Mouse (Mus musculus) ES-Bruce4 (cell line): ENCODE results near the gene Parpbp. TPM values are rescaled to one million over a fixed set of nuclear protein-coding genes. Genes with fewer than 3 reads are reported as not detected.
A peak's percentile ranks its signal among the peaks of the same experiment; 100 is the strongest.

ENCODE experiments used
- H3K27ac ChIP-seq: 2 replicates; pipeline ENCODE4 v1.5.1; 2012; ENCODE audit warnings: low read length, inconsistent platforms; ENCODE audit not compliant: insufficient read depth
- H3K27me3 ChIP-seq: 2 replicates; pipeline ENCODE4 v1.6.1; 2012; ENCODE audit warnings: mild to moderate bottlenecking, low read length, inconsistent platforms; ENCODE audit not compliant: control insufficient read depth, poor library complexity, insufficient read depth, severe bottlenecking
- H3K36me3 ChIP-seq: 2 replicates; pipeline ENCODE4 v1.6.1; 2012; ENCODE audit warnings: inconsistent platforms, mild to moderate bottlenecking, low read length, moderate library complexity; ENCODE audit not compliant: control insufficient read depth, poor library complexity, insufficient read depth, severe bottlenecking
- H3K4me1 ChIP-seq: one replicate; pipeline ENCODE4 v1.8.1; 2011; ENCODE audit warnings: low read length; ENCODE audit not compliant: control insufficient read depth, insufficient read depth
- H3K4me3 ChIP-seq: 2 replicates; pipeline ENCODE4 v1.5.1; 2011; ENCODE audit warnings: low read depth, mild to moderate bottlenecking, low read length
- H3K9ac ChIP-seq: 2 replicates; pipeline ENCODE4 v1.6.1; 2012; ENCODE audit warnings: low read depth, mild to moderate bottlenecking, inconsistent platforms; ENCODE audit not compliant: poor library complexity, severe bottlenecking
- H3K9me3 ChIP-seq: replicated peaks from 2 replicates; pipeline ENCODE4 v1.6.1; 2012; ENCODE audit warnings: mild to moderate bottlenecking, low read length, inconsistent platforms; ENCODE audit not compliant: control insufficient read depth, poor library complexity, insufficient read depth, severe bottlenecking
- CTCF ChIP-seq: IDR thresholded peaks from one replicate; pipeline ENCODE4 v1.8.1; 2011; ENCODE audit warnings: low read depth, low read length
- EP300 ChIP-seq: IDR thresholded peaks from 2 replicates; pipeline ENCODE4 v1.6.1; 2011; ENCODE audit warnings: low read depth, low read length; ENCODE audit not compliant: insufficient read depth
- POLR2A ChIP-seq: IDR thresholded peaks from one replicate; pipeline ENCODE4 v1.8.1; 2011; ENCODE audit warnings: low read length; ENCODE audit not compliant: insufficient read depth
- polyA plus RNA-seq: library from polyadenylated mRNA; stranded (reverse); fragments of >200 nt; gene quantifications from 2 replicates; pipeline ENCODE4 v1.2.4, GENCODE M21; 2011; ENCODE audit warnings: low read depth; ENCODE audit not compliant: missing spikeins, insufficient read depth, insufficient read length

Gene Parpbp
- 30.6 and 38.3 TPM in 2 replicates for polyA plus RNA-seq

DNA sequence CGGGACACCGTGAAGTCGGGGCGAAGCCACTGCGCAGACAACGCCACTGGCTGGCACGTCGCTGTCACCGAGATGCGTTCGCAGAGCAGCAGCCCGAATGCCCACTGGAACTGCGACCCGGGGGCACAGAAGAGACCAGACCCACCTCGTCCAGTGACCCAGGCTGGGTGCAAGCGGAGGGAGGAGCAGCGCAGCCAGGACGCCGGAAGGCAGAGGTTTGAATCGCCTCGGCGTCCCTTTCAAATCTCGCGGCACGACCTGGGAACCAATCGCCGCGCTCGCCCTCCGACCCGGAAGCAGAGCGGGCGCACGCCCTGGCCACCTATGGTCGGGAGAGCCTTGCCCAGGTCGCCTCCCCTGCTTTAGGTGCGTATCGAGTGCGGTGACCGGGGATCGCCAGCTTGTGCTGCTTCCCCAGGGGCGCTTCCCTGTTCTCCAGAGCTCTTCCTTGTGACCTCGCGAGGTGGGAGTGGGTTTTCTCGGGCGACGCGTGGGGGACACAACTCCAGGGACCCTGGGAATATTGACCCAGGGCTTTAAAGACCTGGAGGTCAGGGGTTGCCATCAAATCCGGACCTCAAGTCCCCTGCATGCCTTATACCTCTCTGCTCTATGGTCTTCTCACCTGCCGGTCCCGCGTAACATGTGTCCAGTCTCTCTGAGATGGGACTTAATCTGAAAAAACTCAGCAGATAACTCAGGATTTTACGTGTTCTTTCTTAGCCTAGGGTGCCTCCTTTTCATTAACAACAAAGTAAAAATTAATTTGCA lies at the start of gene Parpbp, which contains the start of gene Nup37:
TSS of gene Parpbp (minus strand) at position 235 of the 771 bp plus-strand sequence.
TSS of gene Nup37 (plus strand) at position 286 of the 771 bp plus-strand sequence.
- H3K27me3 ChIP-seq = no peaks in the 10 kb centered on the region
- no peaks in the 10 kb centered on the region for H3K4me1 ChIP-seq
- H3K4me3 ChIP-seq = peak within 1 kb of the TSS; percentile 95
- H3K9me3 ChIP-seq = no peaks in the 10 kb centered on the region
- peak within 1 kb of the TSS; percentile 78 for H3K9ac ChIP-seq
- H3K27ac ChIP-seq = no peak within 1 kb of the TSS
- TF ChIP-seq CTCF (no peak), EP300 (no peak), POLR2A (peak; percentile 74)
- H3K36me3 ChIP-seq = peaks cover 30% of the 10 kb centered on the region

- no peaks in the 10 kb centered on the region for H3K27me3 ChIP-seq
Measured at GRCm38 (mm10) chr10:88167438-88168077, 20.8 kb upstream of the Parpbp start.

DNA sequence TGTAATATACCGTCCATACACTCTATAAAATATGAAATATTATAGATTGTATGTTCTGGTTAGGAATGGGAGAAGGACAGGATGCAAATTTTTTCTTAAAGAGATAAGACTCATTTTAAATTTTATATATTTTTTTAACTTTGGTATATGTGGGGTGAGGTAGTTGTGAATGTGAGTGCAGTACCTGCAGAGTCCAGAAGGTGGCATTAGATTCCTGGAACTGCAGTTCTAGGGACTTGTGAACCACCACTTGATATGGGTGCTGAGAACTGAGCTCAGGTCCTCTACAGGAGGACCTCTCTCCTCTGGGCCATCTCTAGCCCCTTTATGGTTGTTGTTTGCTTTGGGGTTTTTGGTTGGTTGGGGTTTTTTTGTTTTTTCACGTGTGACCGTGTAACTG lies 19.4 kb upstream of the Parpbp start:
- no peak overlapping the region for H3K4me3 ChIP-seq
- peaks cover 5% of the 10 kb centered on the region for H3K36me3 ChIP-seq
- H3K4me1 ChIP-seq = no peaks in the 10 kb centered on the region
- H3K9me3 ChIP-seq = no peaks in the 10 kb centered on the region
- H3K27me3 ChIP-seq = no peaks in the 10 kb centered on the region
- H3K9ac ChIP-seq = no peak overlapping the region
- no peak for TF ChIP-seq CTCF
- no peak for TF ChIP-seq EP300
- no peak for TF ChIP-seq POLR2A
- H3K27ac ChIP-seq = no peak overlapping the region

More at GRCm38 (mm10) chr10:88167438-88168077, 20.8 kb upstream of the Parpbp start:
- Histone ChIP-seq H3K27ac (no peak overlapping the region), H3K36me3 (peaks cover 3% of the 10 kb centered on the region; the same call in 1 of the 2 replicates), H3K4me3 (no peak overlapping the region), H3K4me1 (no peaks in the 10 kb centered on the region), H3K9ac (no peak overlapping the region), H3K9me3 (no peaks in the 10 kb centered on the region)
- no peak for TF ChIP-seq EP300

- Histone ChIP-seq H3K4me3 (no peak overlapping the region), H3K9me3 (no peaks in the 10 kb centered on the region), H3K27ac (0 out of 2 replicates have a peak overlapping the region, but pooled peaks have one; percentile 47), H3K36me3 (peaks cover 10% of the 10 kb centered on the region), H3K4me1 (no peaks in the 10 kb centered on the region), H3K9ac (no peak overlapping the region), H3K27me3 (no peaks in the 10 kb centered on the region)
- no peak for TF ChIP-seq CTCF
- TF ChIP-seq EP300 = 0 out of 2 replicates have a peak, but pooled peaks have one; percentile 12
Measured at GRCm38 (mm10) chr10:88162676-88163075, 15.9 kb upstream of the Parpbp start.

- H3K9ac ChIP-seq = no peak overlapping the region
- no peaks in the 10 kb centered on the region for H3K27me3 ChIP-seq
- H3K27ac ChIP-seq = no peak overlapping the region
- no peak overlapping the region for H3K4me3 ChIP-seq
- H3K9me3 ChIP-seq = no peaks in the 10 kb centered on the region
- TF ChIP-seq CTCF = no peak
- TF ChIP-seq POLR2A = no peak
- no peak for TF ChIP-seq EP300
- no peaks in the 10 kb centered on the region for H3K4me1 ChIP-seq
- peaks cover 13% of the 10 kb centered on the region for H3K36me3 ChIP-seq
Measured at GRCm38 (mm10) chr10:88162096-88162495, 15.4 kb upstream of the Parpbp start.

DNA sequence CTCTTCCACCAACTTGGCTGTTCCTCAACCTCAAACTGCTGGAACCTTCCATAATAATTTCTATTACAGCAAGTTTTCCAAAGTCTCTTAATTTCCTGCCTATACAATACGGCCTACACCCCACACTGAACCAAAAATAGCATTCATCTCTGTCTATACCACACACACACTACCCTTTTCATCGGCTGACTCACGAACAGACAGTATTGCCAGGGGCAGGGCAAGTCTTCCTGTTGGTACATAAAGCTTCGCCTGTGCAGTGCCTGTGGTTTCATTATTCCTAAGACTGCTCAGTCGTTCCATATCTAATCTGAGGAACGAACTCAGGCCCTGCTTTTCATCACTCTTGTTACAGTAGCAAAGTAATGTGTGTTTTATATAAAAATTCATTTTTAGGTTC lies 4.9 kb upstream of the Parpbp start:
- H3K36me3 ChIP-seq = peaks cover 39% of the 10 kb centered on the region
- TF ChIP-seq POLR2A (no peak), CTCF (no peak), EP300 (no peak)
- H3K9me3 ChIP-seq = no peaks in the 10 kb centered on the region
- H3K9ac ChIP-seq = no peak overlapping the region
- no peaks in the 10 kb centered on the region for H3K27me3 ChIP-seq
- H3K27ac ChIP-seq = no peak overlapping the region
- H3K4me3 ChIP-seq = no peak overlapping the region
- H3K4me1 ChIP-seq = no peaks in the 10 kb centered on the region
